Mouse (Mus musculus): ENCODE measurements at regions not wholly inside any gene's neighbourhood (a gene's known extent, or its start where the extent isn't known, plus 50 kb on each side); places are given as distances from the start of the nearest gene placed in this dataset.

DNA sequence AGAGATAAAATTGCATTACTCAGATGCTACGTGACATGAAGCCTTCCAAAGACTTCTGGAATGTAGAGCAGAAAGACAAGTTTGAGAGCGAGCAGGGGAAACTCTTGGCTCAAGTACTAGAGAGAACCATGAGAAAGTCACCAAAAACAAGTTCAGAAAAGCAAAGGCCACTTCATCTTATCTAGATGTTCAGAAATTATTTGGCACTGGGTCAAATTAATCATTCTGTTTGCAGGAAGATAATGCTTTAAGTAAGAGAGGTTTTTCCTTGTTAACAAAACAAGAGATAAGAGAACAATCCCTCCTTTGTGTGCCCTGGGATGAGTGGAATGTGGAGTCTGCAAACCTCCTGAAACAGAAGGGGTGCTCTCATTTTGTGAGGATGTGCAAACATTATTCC, 565.6 kb upstream of the C030005K15Rik start:
- no peak for DNase-seq

DNA sequence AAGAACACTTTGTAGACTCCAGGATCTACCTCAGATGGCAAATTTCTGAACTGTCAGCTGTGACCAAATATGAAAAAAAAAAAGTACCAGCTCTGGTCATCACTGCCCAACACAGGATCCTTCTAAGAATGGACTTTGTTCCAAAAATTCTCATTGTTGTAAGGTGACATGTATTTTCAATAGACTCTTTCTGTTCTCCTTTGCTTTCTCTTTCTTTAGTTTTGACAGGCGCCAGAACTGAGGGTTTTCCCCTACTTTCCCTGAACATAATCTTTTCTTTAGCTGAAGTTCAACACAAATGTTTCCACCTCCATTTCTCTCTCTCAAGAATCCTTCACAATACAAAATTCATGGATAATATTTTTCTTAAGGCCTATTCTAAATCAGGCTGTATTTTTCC, 579.1 kb upstream of the C030005K15Rik start:
- DNase-seq: no peak

DNA sequence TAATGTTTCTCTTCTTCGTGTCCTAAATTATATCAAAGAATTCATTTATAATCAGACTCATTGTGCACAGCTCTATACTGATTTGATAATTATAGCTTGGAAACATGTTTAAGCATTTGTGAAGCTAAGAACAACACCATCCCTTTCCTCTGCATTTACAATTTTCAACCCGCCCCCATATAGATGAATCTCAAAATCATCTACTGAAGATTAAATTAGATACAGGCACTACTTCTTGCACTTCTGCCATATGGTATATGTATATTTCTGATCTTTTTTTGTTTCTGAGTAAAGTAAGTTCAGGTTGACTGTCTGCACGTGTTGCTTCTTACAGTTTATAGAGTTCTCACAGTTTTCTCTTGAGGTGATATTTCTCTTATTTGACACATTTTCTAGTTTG, 583.1 kb upstream of the C030005K15Rik start:
- DNase-seq: no peak

DNA sequence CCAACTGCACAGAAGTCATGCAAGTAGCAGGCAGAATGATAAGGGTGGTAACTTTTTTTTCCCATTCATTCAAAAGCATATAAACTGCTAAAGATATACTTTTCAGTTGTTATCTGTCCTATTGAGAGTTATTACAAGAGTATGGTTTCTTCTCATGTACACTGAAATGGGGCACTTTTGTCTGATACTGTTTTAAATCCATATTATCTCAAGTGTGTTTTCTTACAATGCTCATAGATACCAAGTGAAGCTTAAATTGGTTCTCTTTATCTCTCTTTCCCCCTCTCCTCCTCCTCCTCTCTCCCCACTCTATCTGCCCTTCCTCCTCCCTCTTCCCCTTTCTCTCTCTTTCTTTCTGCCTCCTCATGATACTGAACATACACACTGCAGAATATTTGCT, 584.8 kb upstream of the C030005K15Rik start:
- DNase-seq: no peak

DNA sequence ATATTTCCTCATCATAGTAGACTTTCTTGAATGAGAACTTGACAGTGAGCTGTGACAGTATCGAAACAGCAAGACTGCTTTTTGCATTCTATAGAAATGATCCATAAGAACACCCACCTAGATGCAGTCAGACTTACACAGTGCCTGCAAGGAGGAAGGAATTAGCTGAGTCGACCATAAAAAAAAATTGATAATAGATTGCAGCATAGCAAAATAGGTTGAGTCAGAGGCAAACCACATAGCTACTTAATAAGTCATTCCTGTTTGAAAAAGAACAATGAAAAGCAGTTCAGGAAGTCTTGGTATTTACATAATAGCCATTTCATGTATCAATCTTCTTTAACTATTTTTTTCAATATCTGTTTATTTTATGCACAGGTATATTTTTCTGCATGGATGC, 591.9 kb upstream of the C030005K15Rik start:
- DNase-seq: no peak

DNA sequence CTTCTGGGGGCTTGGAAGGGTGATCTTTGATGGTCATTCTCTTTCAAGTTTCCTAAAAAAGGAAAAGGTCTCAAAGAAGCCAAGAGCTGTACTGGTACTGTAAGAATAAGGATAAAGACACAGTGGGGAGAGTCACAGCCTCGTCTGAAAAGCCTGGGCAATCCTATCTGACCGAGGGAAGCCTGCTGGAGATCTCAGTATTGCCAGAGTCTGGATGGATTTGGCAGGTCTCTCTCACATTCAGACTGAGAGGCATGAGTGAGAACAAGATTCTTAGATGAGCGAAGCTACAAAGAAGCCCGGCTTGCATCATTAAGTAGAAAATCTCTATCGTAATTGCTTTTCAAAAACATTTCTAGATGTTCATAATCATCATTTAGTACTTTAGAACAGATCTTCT, 590.4 kb upstream of the Atp2b1 start:
- no peak for DNase-seq

DNA sequence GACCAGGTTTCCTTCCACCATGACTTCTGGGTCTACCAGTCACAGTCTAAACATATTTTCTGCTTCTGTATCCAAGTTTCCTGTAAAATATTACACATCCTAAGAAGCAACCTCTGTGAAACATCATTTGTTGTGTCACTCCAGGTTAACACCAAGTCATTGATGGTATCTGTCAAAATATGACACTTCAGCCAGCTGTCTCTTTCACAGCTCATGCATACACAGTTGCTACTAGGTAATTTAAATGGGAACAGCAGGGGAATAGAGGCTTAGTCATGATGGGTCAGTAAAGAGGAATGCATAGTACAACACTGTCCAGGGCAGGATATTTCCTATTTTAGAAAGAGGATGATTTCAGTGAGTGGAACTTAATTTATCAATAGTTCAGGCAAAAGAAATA, 589.6 kb upstream of the Atp2b1 start:
- DNase-seq: no peak

DNA sequence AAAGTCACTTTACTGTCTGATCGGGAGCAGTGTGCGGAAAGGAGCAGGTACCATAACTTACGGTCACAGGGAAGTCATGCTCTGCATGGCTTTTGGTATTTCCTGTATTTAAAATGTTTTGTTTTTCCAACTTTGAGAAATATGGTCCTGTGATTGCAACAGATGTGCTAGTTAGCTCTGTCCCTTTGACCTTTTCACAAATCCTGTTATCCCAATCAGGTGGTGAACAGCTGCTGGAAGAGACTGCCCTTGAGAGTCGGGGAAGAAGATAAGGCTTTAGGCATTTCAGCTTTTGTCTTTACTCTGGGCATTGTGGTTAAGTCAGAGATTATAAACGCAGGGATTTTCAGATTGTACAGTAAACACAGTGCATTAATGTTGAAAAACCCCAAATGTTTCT, 588.5 kb upstream of the Atp2b1 start:
- DNase-seq: no peak

DNA sequence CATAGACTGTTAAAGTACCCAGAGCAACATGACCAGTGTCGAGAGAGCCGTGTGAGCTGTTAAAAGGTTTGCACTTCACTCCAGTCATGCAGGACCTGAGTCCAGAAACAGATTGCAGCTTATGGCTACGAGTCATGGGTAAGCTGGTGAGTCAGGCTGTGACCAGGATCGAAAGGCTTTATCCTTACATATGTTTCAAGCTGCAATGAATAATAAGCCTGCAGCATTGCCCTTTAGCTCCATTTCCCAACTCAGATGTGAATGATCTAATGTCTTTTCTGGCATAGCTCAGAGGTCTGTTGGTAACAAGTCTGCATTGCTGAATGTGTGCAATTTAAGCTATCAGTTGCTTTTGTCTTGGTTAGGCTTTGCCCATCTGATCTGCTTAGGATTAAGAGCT, 581.5 kb upstream of the Atp2b1 start:
- no peak for DNase-seq

DNA sequence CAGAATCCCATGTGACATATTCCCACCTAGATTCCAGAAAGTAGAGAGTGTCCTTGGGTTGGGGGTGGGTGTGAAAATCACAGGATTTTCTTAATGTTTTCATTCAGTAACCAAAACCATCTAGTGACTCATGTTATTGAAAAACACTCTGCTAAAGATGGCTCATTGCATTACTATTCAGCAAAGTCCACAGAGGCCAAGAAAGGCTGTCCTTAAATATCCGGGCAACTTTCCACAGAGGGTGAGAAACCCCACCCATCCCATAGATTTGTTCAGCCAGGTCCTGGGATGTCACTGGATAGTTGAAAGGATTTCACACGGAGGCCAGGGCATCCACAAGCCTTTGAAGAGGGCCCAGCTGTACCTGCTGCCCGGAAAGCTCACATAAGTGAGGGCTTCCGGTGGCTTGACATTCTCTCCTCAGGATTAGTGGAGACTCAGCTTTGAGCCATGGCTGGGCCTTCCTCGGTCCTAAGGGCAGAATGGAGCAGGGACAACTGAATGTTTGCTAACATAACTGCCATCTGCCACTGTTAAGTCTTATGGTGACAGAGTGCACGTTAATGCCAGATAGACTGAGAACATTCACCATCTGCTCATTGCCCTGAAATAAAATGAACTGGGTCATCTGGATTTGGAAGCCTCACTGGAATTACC, 580.7 kb upstream of the Atp2b1 start:
- peak; percentile 59 for DNase-seq

DNA sequence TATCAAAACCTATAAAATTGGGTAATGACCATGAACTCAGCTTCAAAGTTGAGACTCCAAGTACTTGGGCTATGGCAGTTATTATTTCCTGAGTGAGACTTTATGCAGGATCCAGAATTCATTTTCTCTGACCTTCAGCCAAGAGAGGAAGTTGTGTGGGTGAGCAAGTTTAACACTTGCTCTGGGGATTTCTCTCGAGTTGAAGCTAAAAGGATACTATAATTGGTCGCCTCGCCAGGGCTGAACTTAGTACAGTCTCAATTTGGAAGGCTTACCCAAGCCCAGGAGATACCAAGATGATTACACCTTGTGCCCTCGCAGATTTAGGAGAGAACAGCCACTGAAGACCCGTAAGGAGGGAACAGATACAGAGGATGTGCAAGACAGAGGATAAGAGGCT, 570.4 kb upstream of the Atp2b1 start:
- no peak for DNase-seq

DNA sequence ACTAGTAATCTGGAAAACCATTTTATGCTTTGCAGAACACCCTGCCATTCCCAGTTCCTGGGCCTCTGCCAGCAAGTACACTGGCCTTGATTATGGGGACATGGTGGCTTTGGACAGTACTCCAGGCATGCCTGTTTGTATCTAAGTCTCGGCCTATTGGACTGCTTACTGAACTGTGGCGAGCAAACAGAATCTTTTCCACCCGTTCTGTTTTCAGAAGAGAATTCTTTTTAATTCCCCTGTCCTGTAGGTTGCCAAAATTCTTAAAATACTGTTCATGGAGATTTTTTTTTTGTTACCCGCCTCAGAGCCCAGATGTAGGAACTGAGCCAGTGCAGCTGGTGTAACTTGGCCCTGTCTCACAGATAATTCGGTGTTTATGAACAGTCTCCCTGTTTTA, 564.7 kb upstream of the Atp2b1 start:
- DNase-seq: peak; percentile 75

DNA sequence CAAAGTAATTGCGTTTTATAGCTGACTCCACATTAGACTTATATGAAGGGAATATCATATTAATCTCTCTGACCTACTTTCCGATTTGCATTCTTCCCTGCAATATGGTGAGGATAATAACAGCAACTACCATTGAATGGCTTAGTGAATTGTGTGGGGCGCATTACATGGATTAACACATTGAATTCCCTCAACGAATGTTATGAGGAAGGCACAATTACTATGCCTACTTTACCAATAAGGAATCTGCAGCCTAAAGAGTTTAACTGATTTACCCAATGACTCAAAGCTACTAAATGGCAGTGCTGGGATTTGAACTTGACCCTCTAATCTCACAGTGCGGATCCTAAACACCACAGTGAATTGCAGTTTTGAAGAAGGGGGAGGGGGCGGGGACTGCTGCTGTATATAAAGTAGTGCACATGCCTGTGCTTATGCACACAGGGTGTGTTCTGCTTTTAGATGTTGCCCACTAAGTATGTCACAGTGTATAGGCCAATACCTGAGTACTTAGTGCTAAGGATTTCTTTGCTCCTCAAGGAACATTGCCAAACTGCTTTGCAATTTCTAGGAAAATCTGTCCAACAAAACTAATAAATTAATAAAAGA, 563.8 kb upstream of the Atp2b1 start:
- no peak for DNase-seq

DNA sequence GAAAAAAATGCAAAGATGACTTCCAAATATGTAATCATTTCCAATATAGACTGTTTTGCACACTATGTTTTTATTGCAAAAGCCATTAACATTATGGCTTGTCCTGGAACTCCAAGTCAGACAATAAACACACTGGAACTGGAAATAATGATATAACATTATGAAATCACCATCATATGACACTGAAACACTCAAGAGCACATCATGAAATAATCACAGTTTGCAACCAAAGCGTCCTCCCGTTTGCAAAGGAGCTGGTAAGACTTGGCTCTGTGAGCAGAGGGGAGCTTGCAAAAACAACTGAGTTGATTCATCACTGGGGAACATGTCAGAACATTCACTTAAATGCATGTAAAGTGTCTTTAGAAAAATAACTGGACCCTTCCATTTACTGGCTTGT, 562.1 kb upstream of the Atp2b1 start:
- no peak for DNase-seq

DNA sequence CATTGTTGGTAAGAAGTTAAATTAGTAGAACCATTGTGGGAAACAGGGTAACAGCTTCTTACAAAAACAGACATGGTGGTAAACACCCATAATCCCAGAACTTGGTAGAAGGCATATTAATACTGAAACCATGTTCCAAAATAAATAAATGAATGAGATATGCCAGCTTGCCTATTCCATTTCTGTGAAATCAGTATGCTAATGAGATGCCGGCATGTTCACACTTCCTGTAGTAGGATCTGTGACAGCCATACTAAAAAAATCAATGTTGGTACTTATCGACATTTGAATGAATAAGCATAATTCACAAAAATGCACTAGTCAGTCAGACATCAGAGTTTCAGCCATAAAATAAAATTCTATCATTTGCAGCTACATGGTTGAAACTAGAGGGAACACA, 559.7 kb upstream of the Atp2b1 start:
- no peak for DNase-seq

DNA sequence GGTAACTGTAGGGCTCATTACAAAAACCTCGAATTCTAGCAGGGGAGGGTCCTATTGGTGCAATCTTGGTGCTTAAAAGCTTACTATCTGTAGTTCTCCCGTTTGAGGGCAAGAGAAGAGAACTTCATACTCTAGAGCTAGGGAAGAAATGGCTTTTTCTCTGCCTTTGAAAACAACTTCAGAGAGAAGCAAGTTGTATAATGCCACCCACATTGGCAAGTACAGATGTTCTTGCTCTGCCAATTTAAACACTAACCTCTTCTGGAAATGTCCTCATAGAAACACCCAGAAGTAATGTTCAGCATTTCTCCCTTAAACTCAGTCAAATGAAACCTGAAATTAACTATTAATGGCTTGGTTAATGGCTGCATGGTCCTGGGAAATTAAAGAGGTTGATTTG, 549.6 kb upstream of the Atp2b1 start:
- no peak for DNase-seq

DNA sequence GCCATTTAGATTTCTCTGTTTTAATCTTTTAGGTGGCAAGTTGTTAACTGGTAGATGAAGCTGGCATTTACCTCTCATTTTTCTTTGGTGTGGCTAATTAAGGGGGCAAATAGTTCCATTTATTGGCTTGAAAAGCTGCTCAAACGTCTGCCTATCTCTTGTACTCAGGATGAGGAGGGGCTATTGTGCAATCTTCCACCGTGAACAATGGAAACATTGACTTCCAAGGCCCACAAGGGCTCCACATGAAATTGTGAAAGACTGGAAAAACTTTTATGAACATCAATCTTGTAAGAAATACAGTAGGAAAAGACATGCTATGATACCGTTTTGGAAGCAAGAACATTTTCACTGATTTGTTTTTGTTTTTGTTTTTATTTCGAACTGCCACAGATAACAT, 541.6 kb upstream of the Atp2b1 start:
- no peak for DNase-seq

DNA sequence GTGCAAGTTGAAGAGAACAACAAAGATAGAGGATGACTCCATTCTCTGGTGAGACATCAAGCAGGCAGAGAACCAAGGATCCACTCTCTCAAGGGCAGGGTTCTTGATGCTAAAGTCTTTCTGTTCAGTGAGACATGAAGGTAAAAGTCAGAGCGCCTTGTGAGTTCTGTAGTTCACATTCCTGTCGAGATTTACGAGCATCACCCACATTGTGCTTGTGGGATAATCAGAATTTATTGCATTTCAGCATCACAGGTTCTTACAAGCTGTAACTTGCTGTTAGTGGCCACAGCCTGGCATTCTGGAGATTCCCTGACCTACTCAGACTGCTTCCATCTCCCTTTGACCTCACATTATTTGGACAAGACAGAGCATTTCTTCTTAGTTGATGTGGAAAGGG, 540.9 kb upstream of the Atp2b1 start:
- no peak for DNase-seq

DNA sequence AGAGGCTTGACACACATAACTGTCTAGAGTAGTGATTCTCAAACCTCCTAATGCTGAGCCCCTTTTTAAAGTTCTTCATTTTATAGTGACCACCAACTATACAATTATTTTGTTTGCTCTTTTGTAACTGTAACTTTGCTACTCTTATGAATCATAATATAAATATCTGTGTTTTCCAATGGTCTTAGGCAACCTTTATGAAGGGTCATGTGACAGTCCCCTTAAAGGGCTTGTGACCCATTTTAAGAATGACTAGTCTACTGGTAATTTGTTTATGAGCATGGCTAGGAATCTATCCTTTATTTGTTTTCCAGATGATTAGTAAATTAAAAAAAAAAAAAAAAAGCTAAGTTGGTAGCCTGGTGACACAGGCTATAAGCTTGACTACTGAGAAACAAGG, 539.5 kb upstream of the Atp2b1 start:
- DNase-seq: no peak

DNA sequence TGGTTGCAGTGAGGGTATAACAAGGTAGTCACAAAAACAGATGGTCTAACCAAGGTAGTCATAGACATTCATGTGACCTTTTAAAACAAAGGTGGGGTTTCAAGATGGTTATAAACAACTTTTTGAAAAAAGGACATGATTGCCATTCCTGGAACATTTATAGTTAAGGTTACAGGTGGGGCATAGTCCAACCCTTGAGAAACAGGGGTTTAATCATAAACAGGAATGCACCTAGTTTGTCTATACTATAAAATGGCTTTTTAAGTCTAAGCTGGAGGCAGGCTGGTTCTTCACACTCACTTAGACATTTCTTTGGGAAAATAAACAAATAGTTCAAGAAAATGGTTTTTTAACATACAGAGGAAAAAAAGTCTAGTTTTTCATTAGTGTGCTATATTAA, 525.7 kb upstream of the Atp2b1 start:
- DNase-seq: no peak

DNA sequence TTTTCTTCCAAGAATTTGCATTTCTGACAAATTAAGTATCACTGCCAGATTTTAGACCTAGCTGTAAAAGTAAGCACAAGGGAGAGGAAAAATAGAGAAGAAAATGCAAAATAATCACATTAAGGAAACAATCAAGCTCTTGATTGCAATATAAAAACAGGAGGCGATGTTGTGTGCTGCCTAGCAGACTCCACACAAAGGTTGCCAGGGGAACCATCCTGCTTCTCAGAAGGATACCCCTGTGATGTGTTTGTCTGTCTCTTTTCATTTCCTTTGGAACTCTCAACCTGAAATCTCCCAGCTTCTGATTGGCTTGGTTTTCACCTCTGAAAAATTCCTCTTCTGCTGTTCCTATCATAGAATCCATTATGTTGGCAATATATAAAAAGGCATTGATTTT, 514.3 kb upstream of the Atp2b1 start:
- DNase-seq: no peak

DNA sequence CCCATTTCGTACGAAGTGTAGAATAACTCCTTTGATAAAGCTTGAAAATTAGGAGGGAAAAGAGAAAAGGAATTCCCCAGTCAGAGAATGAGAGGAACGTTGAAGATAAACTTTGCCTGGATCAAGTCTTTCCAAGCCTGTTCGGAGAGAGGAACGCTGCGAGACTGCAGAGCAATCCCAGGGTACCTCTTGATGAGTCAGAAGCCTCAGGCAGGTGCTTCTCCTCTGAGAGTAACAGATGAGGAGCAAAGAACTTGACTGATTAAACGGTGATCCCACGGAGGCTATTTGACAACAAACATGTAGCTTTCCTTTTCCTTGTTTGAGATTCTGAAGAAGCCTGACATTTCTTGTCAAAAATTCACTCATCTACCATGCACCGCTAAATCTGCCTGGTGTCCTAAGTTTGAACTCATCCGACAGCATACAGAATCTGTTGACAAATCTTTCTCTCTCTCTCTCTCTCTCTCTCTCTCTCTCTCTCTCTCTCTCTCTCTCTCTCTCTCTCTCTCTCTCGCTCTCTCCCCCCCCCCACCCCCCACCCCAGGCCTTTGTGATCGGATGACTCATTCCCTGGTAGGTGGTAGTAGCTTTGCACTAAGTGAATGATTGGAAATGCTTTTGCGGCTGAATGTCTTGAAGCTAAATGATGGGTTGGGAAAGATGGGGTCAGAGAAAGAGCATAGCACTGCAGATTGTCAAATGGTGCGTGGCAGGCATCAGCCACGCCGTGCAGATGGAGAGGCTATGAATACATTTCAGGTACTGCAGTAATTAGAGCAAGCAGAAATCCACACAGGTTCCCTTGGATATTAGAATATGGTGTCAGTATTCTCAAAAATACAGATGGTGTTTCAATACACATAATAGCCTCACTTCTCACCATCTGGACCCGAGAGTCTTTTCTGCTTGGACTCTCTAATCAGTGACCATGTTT, 496.1 kb upstream of the Atp2b1 start:
- no peak for DNase-seq

DNA sequence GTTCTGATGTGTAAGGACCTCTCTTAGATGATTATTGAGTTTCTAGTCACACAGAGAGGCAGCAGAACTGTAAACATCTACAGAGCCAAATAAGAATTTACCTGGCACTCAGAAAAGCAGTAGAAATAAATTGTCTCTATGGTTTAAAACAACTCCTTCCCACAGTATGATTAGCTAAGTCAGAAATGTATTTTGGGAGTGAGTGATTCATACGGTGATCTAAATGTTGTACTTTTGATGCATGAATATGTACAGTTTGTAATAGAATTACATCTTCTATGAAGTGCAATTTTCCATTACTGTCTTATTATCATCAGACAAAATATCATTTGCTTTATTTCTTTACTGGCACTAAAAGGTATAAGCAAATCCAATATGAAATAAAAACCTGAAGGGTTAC, 489.8 kb upstream of the Atp2b1 start:
- DNase-seq: no peak

DNA sequence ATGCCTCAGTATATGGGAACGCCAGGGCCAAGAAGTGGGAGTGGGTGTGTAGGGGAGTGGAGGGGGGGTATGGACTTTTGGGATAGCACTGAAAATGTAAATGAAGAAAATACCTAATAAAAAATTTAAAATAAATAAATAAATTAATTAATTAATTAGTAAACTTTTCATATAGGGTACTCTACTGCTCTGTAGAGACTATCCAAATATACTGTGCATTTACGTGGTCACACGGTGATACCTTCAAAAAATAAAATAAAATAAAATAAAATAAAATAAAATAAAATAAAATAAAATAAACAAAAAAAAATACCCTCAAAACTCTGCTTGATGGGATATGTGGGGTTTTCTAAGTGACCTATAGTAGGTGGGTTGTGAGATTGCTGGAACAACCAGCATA, 479.2 kb upstream of the Atp2b1 start:
- DNase-seq: no peak

Data from gastrocnemius, postnatal 25 days (tissue).